Mouse (Mus musculus) G1E-ER4 (cell line): Measurements from ENCODE around the gene Tmsb4x. TPM values are rescaled to one million over a fixed set of nuclear protein-coding genes. Genes with fewer than 3 reads are reported as not detected.

Experiments
- GATA1 ChIP-seq: IDR thresholded peaks from one replicate; pipeline ENCODE4 v1.8.0; 2012; ENCODE audit warnings: low read length, inconsistent platforms
- polyA plus RNA-seq: library from polyadenylated mRNA; stranded (reverse); fragments of >175 nt; gene quantifications from 2 replicates; pipeline ENCODE4 v1.2.3, GENCODE M21; 2012

Gene Tmsb4x
- polyA plus RNA-seq, 1 experiment = 0.14 TPM

DNA sequence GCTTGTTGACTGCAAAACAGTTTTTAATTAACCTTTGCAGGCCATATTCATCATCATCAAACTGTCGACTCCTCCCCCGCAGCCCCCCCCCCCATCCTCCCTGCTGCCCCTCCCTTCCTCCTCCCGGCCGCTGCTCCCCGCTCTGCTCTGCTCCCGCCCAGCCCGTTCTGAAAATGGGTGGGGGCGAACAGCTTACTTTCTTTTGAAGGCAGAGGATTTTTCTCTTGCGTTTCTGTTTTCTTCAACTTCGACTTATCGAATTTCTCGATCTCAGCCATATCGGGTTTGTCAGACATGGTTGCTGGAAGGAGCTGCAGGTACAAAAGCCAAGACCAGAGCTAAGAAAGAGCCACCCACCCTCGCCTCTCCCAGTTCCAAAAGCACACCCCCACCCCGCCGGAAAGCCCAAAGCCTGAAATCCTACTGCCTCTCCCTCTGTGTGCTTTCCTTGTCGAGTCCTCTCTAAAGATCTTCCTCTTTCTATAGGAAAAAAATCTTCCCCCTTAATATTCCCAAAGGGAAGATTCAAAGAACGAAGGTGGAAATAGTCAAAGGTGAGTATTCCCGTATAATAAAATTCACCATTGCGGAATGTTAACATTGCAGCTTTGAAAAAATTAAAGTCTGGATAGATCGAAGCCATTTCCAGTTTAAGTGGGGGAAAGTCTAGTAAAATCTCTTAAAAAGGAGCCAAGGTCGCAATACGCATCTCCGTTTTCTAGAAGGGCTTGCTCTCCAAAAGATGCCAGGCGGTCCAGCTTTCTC is 1.2 kb downstream of the Tmsb4x start:
- TF ChIP-seq GATA1 = no peak

DNA sequence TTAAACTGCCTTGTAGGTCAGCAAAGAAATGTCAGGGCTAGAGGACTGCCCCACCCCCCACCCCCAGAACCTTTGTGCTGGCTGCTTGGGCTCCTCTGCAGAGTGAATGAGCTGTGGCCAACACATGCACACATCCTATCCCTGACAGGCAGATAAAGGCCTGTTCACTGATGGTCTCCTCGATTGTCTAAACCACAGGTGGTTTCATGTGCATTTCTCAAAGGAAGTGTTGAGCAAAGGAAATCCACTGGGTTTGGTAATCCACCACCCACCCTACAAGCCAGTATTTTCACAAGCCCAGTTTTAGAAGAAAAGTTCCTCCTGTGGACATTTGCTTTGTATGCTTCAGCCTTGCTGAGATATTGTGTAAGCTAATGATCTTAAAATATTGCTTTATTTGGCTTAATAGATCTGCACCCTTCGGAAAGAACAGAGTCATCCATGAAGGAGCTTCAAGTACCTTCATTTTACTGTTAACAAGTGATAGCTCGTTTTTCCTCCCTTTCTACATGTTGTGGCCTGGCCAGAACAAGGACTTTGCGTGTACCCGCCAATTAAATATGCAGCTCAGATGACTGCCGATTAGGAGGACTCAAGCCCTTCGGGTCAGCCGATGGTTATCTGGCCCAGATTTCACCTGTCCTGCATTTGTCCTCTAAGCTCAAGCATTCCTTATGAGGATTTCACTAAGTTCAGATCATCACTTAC is 3.1 kb downstream of the Tmsb4x start:
- peak; percentile 39 for TF ChIP-seq GATA1

DNA sequence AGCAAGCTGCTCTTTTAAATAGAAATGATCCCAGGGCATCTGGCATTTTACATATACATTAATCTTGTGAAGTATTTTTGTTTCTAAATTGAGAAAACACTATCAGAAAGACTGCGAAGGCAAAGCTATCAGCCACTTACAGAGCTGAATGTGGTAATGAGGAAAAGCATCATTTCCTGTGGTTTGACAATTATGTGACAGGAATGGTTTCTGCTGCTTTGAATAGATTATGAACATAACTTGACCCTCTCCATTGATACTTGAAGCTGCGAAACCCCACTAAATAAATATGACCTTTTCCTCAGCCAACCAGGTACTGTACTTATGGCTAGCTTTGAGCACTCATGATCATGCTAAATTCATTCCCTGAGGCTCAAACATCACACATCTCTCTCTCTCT is 7.8 kb downstream of the Tmsb4x start:
- TF ChIP-seq GATA1 = no peak

GRCm38 (mm10) chrX:167195228-167195649 is 13.9 kb downstream of the Tmsb4x start:
- TF ChIP-seq GATA1 = no peak

DNA sequence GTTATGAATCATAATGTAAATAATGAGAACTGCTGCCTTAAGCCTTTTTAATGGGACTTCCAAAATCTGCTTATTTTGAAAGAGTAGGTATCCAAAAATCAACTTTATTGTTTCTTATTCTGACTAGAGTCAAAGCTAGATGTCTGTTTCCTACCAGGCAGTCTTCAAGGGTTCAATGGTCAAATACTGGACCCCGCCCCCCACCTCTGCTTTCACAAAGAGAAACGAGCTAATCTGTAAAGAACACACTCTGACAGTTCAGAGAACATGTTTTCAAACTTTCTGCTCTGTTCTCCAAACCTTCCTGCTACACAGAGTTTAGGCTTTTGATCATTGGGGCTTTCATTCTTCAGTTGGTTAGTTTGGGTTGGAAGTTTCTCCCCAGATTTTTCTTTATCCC is 22.8 kb downstream of the Tmsb4x start:
- TF ChIP-seq GATA1 = no peak

DNA sequence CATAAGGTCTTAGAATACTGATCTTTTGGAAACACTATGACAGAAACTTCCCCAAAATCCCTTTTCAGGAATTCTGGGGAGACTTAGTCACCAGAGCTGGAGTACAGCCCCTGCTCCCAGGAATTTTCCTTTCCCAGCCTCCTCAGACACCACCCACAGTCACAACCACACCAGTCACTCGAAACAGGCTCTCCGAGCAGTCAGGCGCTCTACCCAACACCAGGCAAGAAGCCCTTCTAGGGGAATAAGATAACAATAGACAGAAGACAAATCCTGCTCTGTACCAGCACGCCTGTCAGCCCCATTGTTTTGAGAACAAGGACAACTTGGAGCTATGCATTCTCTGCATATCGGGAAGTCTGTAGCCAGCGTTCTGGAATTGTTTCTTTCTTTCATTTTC is 25.6 kb downstream of the Tmsb4x start:
- TF ChIP-seq GATA1 = no peak

GRCm38 (mm10) chrX:167182411-167182810 is 26.7 kb downstream of the Tmsb4x start:
- TF ChIP-seq GATA1 = no peak

- no peak for TF ChIP-seq GATA1
Measured at GRCm38 (mm10) chrX:167179961-167180642, 29.0 kb downstream of the Tmsb4x start.

DNA sequence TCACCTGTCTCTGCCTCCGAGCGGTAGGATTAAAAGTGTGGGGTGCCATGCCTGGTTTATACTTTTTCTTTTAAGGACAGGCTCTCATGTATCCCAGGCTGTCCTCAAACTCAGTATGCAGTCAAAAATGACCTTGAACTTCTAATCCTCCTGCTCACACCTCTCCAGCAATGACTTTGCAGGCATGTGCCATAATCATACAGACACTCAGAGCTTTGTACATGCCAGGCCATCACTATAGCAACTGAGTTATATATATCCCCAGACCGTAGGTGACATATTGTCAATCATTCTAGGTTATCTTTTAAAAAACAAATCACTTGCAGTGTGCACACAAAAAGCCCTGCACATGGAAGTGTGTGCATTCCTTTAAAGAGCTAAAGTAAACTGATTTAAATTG is 29.6 kb downstream of the Tmsb4x start:
- no peak for TF ChIP-seq GATA1

- no peak for TF ChIP-seq GATA1
Measured at GRCm38 (mm10) chrX:167175319-167175718, 33.8 kb downstream of the Tmsb4x start.

DNA sequence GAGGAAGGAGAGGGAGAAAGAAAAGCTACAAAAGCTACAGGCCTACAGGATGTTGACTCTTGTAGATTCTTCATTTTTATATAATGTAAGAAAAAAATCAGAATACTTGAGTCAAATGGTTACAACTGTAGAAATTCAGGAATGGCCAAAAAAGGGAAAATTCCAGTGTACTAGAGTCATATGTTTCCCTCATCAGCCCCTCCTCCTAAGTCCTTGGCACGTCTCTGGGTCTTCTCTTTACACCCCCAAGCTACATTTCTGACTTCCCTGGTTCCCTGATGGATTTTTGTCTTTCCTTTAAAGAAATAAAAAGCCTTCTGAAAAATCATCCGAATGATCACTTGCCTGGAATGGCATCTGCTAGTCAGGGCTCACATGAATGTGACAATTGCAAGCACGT is 34.8 kb downstream of the Tmsb4x start:
- TF ChIP-seq GATA1 = no peak

GRCm38 (mm10) chrX:167172256-167172655 is 36.9 kb downstream of the Tmsb4x start:
- no peak for TF ChIP-seq GATA1

GRCm38 (mm10) chrX:167171281-167171680 is 37.8 kb downstream of the Tmsb4x start:
- TF ChIP-seq GATA1 = no peak

DNA sequence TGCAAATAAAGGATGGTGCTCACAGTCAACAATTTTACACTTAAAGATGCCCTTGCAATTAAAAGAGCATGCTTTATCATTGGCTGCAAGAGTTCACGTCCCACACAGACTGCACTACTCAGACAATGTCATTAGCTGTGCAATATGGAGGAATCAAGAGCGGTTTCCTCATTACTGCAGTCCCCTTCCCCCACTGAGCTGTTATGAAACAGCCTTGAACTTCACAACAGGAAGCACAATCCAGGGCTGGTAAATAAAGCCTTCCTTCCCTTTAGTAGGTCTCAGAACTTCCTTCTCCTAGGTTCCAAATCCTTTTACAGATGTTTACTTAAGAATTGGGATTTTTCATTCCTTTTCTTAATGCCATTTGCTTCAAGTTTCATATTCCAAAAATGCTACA is 41.8 kb downstream of the Tmsb4x start:
- TF ChIP-seq GATA1 = no peak

GRCm38 (mm10) chrX:167166051-167166450 is 43.1 kb downstream of the Tmsb4x start:
- no peak for TF ChIP-seq GATA1

DNA sequence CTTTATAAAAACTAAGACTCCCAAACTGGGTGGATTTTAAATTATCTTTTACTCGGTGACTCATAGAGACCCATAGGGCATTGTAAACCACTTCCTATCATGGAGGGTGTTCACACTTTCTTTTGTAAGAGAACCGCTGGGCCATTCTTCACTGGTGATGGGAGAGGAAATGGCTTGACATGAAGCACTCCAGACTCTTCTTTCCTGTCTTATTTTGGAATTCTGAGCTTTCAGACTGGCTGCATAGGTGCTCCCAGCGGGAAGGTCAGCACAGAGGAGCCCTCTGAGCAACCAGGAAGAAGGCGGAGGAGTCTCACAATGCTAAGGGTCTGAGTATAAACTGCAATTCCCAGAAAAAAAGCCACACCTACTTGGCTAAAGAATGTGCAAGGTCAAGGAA is 51.4 kb downstream of the Tmsb4x start:
- TF ChIP-seq GATA1 = no peak

Other genes starting within 250 kb of the Tmsb4x start
- not detected in 2 replicates for gene Tlr8, start 55.0 kb upstream of the Tmsb4x start, polyA plus RNA-seq
- not detected in 2 replicates for gene Tlr7, start 121.2 kb upstream of the Tmsb4x start, polyA plus RNA-seq
- gene Prps2, start 173.4 kb upstream of the Tmsb4x start, polyA plus RNA-seq = 12.2 and 25.2 TPM in 2 replicates